Mouse (Mus musculus): Measurements from ENCODE around the gene Arrdc5.
"Not testable (repeated sequence)": the region's sequence is repeated elsewhere in the genome, so short reads cannot be mapped to it uniquely, and the experiment has no call there.

Arrdc5 gene

DNA sequence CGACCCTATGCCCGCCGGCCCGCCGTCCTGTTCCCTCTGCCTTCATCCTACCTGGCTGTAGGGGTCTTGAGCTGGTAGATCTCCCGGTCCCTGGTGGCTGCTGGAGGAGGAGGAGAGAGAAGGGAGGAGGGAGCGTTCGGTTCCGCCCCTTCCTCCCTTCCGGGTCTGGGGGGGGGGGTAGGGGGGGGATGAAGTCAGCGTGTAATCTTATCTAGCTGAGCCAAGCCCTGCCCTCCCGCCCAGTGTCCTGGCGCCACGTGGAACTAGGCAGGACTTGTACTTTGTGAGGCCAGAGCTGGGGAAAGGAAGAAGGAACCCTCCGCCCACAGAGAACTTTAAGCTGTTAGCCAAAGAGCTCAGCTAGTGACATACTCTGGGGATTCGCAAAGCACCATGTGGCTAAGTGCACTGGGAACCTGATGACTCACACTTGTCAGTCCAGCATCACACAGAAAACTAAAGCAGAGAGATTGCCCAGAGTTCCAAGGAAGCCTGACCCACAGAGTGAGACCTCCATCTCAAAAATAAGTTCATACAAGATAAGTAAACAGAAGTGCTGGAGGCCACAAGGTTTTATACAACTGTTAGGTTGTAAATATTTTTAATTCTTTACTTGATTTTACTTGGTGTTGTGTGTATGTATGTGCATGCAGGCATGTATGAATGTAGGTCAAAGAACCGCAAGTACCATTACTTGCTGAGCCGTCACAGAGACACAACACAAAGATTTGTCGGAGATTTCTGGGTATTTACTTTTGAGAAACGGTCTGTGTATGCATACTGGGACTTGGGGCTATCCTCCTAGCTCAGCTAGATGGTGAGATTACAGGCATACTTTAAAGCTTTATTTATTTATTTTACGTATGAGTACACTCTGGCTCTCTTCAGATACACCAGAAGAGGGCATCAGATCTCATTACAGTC, 23.2 kb downstream of the Arrdc5 start, which contains the start of gene Ticam1:
TSS of gene Ticam1 (minus strand) at position 144 of the 924 bp plus-strand sequence.
- peak; percentile 81 to 83 for DNase-seq (ENCODE audit: low spot score in 2 of 2)

DNA sequence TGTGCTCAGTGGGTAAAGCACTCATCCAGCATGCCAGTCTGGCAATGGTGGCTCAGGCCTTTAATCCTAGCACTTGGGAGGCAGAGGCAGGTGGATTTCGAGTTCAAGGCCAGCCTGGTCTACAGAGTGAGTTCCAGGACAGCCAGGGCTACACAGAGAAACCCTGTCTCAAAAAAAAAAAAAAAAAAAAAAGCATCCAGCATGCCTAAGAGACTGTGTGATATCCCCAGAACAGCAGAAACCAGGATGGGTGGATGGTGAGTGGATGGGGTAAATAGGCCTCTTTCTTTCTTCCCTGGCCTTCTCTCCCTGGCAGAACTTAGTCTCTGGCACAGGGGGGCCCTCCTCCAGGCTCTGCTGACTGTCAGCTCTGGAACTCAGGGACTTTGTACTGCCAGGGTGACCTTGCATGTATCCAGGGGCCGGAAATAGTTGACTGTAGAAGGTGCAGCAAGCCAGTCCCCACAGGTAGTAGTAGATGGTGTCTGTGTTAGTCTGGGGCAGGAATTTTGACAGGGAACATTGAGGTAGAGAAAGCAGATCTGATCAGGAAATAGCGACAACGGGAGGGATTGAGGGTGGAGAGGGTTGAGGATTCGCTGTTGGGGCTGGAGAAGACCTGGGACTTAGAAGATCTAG, 24.1 kb downstream of the Arrdc5 start:
- no peak for DNase-seq (ENCODE audit: low spot score in 2 of 2)

DNA sequence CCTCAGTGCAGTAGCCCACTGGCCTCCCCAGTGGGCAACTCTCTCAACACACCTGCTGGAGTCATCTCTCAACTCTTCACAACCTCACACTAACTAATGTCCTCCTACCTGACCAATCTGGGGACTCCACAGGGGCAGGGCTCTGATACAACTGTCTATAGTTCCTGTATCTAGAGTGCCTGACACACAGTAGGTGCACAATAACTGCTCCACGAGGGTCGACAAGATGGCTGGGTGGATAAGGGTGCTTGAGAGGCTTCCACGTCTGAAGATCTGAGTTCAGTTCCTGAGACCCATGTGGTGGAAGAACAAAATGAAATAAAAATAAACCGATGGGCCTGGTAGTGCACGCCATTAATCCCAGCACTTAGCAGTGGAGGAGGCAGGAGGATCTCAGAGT, 26.1 kb downstream of the Arrdc5 start:
- no peak for DNase-seq (ENCODE audit: low spot score in 2 of 2)

DNA sequence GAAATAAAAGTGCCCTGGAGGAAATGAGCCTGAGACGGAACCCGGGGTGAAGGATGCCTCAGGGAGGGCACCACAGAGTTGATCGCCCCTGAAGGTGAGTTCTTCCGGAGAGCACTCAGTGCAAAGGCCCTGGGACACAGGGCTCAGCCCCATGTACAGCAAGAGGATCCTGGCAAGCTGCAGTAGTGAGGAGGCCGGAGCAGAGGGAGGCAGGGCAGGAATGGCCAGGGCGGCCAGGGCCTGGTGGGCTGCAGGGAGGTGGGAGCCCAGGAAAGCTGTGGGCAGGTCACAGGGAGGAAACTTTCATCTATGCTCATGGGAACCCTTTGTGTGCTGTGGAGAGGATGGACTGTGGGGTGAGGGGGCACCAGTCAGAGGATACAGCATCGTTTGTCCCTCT, 26.6 kb downstream of the Arrdc5 start:
- no peak for DNase-seq (ENCODE audit: low spot score in 2 of 2)

DNA sequence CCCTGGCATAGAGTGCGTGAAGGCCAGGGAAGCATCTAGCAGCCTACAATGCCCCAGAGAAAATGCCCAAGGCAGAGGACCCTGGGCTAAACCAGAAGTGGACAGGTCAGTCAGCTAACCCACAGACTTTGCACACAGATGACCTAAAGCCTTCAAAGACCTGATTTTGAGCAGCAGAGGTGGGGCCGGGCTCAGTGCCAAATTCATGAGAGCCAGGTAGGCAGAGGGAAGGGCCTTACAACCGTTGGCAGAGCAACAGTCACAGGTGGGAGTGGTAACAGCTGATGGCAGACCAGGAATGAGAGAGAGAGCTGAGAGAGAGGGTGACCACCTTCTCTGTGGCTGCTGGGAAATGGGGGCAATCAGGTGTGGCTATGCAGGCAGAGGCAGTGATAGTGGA, 27.4 kb downstream of the Arrdc5 start:
- DNase-seq (ENCODE audit: low spot score in 2 of 2), result no peak

DNA sequence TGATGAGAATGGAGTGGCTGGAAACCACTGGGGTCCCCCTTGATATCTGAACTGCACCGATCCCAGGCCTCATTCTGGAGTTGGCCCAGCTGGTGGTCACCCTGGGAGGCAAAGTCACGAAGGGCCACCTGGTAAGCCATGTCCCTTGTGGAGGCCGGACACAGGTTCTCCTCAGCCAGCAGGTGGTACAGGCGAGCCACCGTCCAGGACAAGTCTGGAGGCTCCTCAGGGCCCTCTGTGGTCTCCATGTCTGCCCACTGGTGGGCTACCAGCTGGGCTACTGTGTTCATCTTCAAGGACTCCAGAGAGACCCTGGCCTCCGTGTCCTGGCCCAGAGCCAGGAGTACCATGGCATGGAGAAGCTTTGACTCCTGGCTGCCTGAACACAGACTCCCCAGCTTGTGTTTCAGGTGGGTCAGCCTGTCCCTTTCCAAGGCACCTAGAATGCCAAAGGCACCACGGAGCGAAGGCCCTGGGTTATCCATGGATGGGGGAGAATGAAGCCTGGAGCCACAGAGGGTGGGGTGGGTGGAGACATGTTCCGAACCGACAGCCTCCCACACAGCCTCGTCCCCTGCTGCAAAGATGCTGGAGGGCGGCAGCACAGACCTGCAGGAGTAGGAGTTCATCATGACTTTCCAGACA, 28.4 kb downstream of the Arrdc5 start:
- no peak for DNase-seq (ENCODE audit: low spot score in 2 of 2)

DNA sequence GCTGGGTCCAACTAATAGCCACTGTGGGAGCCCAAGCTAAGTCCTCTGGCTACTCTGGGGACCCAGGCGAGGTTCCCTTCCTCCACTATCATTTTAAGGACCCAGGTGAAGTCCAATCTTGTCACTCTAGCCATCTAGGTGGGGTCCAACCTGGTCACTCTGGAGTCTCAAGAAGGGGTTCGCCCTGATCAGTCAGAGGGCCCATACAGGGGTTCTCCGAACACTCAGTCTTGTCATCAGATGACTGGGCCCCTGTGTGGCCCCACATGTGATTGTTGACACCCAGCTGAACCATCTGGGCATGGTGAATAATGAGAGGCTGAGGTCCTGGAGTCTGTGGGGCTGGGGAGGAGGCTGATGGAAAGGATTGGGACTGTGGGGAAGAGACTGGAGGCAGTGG, 30.3 kb downstream of the Arrdc5 start:
- DNase-seq (ENCODE audit: low spot score in 2 of 2), result no peak

DNA sequence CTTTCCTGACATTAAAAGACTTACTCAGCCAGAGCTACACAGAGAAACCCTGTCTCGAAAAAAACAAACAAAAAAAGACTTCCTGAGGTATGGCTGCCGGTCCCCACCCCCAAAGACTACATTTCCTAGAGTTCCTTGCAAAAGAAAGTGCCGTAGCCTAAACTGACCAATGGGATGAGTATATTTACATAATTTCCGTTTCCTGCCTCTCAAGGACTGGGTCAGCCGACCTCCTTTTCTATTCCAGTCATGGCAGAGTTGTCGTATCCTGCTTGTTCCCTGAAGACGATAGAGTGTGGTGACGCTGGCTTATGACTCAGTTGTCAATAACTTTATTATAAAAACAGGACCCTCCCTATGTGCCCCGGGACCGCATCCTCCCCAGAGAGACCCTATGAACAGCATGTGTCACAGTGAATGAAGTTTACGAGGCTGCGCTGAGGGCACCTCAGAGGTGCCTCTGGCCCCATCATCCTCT, 30.9 kb downstream of the Arrdc5 start:
- peak; percentile 58 to 70 for DNase-seq (ENCODE audit: low spot score in 2 of 2)

DNA sequence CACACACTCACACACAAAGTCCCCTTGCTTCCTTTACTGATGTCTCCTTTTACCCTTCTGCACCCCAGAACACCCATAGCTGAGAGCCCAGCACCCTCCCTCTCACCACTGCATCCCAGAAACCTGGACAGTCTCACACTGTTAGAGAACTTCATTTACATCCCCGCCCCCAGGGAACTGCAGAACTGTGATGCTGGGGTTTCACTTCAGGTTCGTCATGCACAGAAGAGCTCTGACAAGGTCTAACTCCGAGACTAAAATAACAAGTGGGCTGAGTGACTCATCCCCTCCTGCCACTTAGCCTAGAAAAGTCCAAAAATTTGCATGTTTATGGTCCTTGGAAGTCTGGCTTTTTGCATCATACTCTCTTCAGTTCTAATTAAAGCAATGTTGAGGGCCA, 33.8 kb downstream of the Arrdc5 start:
- peak; percentile 78 to 91 for DNase-seq (ENCODE audit: low spot score in 2 of 2)

DNA sequence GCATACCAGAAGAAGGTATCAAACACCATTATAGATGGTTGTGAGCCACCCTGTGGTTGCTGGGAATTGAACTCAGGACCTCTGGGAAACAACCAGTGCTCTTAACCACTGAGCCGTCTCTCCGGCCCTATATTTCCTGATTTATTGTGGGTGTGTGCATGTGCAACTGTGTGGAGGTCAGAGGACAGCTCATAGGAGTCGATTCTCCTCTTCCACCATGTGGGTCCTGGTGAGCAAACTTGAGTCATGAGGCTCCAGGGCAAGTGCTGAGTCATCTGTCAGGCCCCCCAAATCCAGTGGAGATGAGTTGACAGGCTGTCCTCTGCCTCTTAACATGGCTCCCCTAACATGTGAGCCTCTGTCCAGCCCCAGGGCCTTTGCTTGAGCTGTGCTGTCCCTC, 34.2 kb downstream of the Arrdc5 start:
- DNase-seq (ENCODE audit: low spot score in 2 of 2), result no peak

DNA sequence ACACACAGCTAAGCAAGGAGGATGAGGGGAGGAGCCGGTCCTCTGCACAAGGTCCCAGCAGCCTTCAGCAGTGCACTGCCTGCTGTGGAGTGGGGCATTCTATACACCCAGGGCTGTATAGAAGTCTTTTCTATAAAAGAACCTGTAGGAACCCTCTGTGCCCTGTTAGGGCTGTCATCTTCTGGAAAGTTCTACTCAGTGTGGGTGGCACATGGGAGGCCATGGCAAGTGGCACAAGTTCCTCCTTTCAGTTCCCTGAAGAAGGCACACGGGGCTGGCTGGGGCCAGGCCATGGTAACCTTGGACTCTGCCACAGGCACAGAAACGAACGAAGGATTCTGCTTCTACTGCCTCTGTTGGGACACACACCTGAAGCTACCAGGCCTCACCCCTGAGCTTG, 35.1 kb downstream of the Arrdc5 start:
- DNase-seq (ENCODE audit: low spot score in 2 of 2), result no peak

DNA sequence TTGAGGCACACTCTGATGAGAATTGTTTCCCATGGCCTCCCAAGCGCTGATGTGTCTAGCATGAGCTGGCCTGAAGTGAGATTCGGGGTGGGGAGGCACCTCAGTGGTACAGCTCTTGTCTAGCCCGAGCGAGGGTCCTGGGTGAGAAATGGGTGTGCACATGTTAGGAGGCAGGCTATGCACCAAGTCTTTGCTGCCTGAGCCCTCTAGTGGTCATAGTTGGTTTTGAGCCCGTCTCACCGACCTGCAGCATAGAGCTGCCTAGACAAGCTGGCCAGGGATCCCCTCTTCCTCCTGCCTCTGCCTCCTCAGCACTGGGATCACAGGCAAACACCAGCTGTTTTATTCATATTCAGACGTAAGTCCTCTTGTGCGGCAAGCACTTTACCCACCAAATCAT, 36.1 kb downstream of the Arrdc5 start:
- peak; percentile 71 to 75 for DNase-seq (ENCODE audit: low spot score in 2 of 2)

DNA sequence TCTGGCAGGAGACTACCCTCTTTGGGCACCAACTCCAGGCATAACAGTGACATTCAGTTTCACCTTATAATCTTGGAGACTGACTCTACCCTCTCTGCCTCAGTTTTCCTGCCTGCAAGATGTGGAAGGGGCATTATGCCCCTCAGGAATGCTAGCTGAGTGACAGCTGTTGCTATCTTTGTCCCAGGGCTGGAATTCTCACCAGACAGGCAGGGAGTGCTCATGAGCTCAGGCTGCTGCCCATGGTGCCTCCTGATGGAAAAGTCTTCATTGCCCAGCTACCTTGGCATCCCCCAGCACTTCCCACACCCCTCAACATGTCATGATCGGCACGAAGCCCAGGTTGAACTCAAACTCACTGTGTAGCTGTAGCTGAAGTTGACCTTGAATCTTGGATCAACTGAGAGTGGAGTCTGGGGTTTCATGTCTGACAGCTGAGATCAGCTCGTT, 37.4 kb downstream of the Arrdc5 start:
- DNase-seq (ENCODE audit: low spot score in 2 of 2), result no peak

DNA sequence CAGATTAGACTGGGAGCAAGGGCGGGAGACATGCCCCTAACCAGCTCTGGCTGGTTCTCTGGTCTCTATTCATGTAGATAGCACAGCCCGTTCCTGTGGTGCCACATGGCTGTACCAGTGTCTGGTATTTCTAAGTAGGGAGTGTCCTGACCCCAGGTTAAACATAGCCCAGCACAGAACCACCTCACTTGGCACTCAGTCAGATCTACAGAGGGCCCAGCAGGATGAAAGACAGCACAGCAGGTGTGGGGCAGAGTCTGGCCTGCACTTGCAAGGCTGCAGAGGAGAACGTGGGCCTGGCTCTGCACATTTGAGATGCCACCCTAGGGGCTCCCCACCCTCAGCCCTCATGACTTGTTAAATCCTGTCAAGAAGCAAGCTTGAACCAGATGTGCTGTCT, 38.9 kb downstream of the Arrdc5 start:
- DNase-seq (ENCODE audit: low spot score in 2 of 2), result no peak

DNA sequence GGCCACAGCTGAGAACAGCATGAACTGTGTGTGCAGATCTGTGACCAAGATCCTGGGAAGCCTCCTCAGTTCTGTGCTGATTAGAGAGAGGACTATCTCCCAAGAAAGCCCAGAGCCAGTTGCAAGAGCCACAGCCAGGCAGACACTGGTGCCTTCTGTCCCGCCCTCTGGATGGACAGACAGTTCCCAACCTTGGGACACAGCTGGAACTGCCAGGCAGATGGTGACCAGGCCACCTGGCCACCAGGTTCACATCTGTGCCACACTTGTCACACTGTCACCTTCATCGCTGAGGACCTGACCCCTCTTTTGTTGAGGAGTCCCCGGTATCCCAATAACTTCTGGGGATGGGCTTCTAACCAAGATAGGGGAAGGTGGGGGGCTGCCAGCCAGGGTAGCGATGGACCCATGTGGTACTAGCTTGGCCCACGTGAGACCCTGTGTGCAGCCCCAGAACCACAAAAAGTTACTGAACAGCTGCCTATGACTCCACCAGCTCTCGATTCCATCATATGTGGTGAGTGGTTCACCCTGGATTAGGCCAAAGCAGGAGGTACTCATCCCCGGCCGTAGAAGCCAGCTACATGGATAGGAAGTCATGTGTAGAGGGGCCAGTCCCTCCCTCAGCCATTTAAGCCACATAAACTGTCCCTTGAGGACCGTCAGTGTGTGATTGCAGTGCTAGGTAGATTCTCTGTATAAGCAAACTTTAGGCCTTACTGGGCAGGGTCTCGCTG, 40.6 kb downstream of the Arrdc5 start:
- no peak for DNase-seq (ENCODE audit: low spot score in 2 of 2)

DNA sequence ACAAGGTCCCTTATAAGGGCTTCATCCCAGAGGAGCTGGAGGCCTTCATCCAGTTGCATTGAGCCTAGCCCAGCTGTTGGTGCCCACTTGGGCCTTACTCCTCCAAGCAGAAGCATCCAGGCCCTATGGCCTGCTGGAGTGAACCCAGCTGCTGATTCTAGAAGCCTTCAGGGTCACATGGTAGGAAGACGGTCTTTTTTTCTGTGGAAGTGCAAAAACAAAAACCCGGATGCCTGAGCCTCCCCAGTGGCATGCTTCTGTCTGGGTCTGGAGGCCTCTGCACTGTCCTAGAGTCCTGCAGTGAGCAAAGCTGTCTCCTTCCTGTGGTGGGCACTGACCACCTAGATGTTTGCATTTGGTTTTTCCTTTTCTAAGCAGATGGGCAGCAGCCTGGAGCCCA, 41.3 kb downstream of the Arrdc5 start:
- DNase-seq (ENCODE audit: low spot score in 2 of 2), result not testable (repeated sequence)

DNA sequence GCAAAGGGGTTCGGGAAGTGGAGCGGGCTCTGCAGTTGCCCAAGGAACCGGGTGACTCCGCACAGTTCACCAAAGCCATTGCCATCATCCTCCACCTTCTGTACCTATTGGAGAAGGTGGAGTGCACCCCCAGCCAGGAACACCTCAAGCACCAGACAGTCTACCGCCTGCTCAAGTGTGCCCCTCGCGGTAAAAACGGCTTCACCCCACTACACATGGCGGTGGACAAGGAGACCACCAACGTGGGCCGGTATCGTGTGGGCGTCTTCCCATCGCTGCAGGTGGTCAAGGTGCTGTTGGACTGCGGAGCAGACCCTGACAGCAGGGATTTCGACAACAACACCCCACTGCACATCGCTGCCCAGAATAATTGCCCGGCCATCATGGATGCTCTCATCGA, 41.8 kb downstream of the Arrdc5 start:
- DNase-seq (ENCODE audit: low spot score in 2 of 2), result not testable (repeated sequence)

DNA sequence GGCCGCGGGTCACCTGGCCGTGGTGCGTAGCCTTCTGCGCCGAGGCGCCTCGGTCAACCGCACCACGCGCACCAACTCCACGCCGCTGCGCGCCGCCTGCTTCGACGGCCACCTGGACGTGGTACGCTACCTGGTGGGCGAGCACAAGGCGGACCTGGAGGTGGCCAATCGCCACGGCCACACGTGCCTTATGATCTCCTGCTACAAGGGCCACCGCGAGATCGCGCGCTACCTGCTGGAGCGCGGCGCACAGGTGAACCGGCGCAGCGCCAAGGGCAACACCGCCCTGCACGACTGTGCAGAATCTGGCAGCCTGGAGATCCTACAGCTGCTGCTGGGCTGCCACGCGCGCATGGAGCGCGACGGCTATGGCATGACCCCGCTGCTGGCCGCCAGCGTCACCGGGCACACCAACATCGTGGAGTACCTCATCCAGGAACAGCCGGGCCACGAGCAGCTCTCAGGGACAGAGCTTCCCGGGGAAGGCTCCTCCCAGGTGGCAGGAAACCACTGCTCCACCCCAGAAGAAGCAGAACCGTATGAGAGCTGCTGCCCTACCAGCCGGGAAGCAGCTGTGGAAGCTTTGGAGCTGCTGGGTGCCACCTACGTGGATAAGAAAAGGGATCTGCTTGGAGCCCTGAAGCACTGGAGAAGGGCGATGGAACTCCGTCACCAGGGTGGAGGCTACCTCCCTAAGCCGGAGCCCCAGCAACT, 42.7 kb downstream of the Arrdc5 start:
- no peak for DNase-seq (ENCODE audit: low spot score in 2 of 2)

DNA sequence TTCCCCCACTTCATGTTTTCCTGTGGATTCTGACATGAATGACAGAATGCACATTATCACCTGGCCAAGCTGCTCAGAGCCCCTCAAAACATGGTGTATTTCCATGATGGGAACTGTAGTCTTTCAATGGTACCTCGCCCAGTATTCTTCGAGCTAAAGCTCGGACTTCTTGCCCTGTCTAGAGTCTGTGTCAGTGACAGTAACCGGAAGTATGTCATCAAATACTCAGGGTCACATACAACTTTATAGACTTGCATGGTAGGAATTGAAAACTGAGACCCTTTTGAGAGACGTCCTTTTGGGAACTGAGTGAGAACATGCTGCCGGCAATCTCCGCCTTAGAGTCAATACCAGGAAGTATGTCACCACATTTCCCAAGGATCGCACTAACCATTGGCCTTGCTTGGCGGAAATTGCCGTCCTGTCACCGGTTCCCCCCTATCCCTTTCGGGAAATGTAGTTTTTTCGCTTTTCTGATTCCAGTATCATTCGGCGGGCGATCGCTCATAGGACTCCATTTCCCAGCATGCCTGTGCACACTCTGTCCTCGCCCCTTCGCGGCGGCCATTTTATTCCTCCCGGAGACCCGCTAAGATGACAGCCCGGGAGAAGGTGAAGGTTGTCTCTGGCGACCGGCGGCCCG, 43.7 kb downstream of the Arrdc5 start, which contains the start of gene Fem1a:
TSS of gene Fem1a (plus strand) at position 572 of the 643 bp plus-strand sequence.
- peak; percentile 95 to 98 for DNase-seq (ENCODE audit: low spot score in 2 of 2)

DNA sequence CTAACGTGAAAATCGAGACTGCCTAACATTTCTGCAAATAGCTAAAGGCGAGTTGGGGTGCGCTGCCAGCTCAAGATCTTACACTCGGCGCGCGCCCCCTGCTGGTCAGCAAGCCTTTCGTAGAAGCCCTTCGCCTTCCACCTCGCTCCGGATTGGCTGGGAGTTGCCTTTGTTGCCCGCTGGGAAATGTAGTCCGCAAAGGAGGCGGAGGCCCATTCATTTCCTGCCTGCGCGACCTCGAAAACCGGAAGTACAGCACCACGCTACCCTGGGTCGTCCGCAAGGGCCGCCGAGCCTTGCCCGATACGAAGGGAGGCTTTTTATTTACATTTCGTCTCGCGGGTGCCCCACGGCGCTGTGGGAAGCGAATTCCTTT, 44.2 kb downstream of the Arrdc5 start:
- peak; percentile 97 to 99 for DNase-seq (ENCODE audit: low spot score in 2 of 2)

Data from right cerebral cortex, postnatal 36 days (tissue).